ENCODE assay signal across 10 mouse cellular contexts in genomic region chr12:16717653-16718052, GRCm38 (mm10).
DNase-seq lines count a peak whose midpoint lies in the region; ATAC-seq and TF ChIP-seq lines count a peak whose summit lies in the region.
"Had no signal": no experiment of that assay in that cellular context is flagged by ENCODE, and none has a peak within 500 bp of the region (broad histone marks: within the 10 kb centered on the region; RNA-seq: fewer than 3 reads in every experiment).

No protein-coding gene starts in this region.

- no peak for ATAC-seq in hindbrain, embryonic 12.5 days (ENCODE audit: low FRiP score)
- no peak for ATAC-seq in embryonic facial prominence, embryonic 11.5 days (replicated peaks; ENCODE audit: insufficient number of reproducible peaks, low FRiP score, low TSS enrichment, low read depth)
- no peak for ATAC-seq in midbrain, postnatal 0 days (ENCODE audit: low FRiP score)
- no peak for ATAC-seq in erythroblast, adult 5-6 weeks (replicated peaks; ENCODE audit: low FRiP score, poor library complexity, severe bottlenecking)

- H3K27ac ChIP-seq in hindbrain, embryonic 10.5 days = no peak overlapping the region
- no peak overlapping the region for H3K27ac ChIP-seq in hindbrain, embryonic 12.5 days
- H3K27ac ChIP-seq in embryonic facial prominence, embryonic 11.5 days (replicated peaks; ENCODE audit: low read depth, low read length) = no peak overlapping the region
- H3K27ac ChIP-seq in midbrain, postnatal 0 days (ENCODE audit: low read depth, low read length) = no peak overlapping the region
- H3K27ac ChIP-seq: embryonic facial prominence, embryonic 13.5 days; liver, embryonic 13.5 days had no signal

- H3K9ac ChIP-seq in hindbrain, embryonic 12.5 days = no peak overlapping the region
- H3K9ac ChIP-seq in embryonic facial prominence, embryonic 11.5 days (replicated peaks; ENCODE audit: low read length) = no peak overlapping the region
- no peak overlapping the region for H3K9ac ChIP-seq in midbrain, postnatal 0 days (replicated peaks; ENCODE audit: low read length, poor library complexity, severe bottlenecking)
- H3K9ac ChIP-seq: embryonic facial prominence, embryonic 13.5 days; liver, embryonic 13.5 days had no signal

- peaks cover 82% of the 10 kb centered on the region for H3K36me3 ChIP-seq in hindbrain, embryonic 10.5 days
- peaks cover 13% of the 10 kb centered on the region for H3K36me3 ChIP-seq in hindbrain, embryonic 12.5 days
- H3K36me3 ChIP-seq in C2C12 (ENCODE audit: control insufficient read depth, insufficient read depth) = no peaks in the 10 kb centered on the region
- no peaks in the 10 kb centered on the region for H3K36me3 ChIP-seq in embryonic facial prominence, embryonic 11.5 days (replicated peaks; ENCODE audit: control insufficient read depth, insufficient read depth, low read depth, low read length)
- H3K36me3 ChIP-seq in midbrain, postnatal 0 days (ENCODE audit: insufficient read depth, low read length) = no peaks in the 10 kb centered on the region
- H3K36me3 ChIP-seq: embryonic facial prominence, embryonic 13.5 days; liver, embryonic 13.5 days had no signal

- H3K4me2 ChIP-seq in hindbrain, embryonic 12.5 days (replicated peaks) = no peak overlapping the region
- no peak overlapping the region for H3K4me2 ChIP-seq in embryonic facial prominence, embryonic 11.5 days (ENCODE audit: low read depth, low read length)
- no peak overlapping the region for H3K4me2 ChIP-seq in midbrain, postnatal 0 days (ENCODE audit: low read depth, low read length, poor library complexity, severe bottlenecking)
- H3K4me2 ChIP-seq: embryonic facial prominence, embryonic 13.5 days; liver, embryonic 13.5 days had no signal

- no peaks in the 10 kb centered on the region for H3K79me3 ChIP-seq in C2C12 (ENCODE audit: low read depth)

- DNase-seq in hindbrain, embryonic 10.5 days (ENCODE audit: low spot score) = peak; percentile 55
- peak; percentile 55 for DNase-seq in adipocyte (ENCODE audit: low spot score)
- DNase-seq in embryonic facial prominence, embryonic 11.5 days (ENCODE audit: low spot score) = peak; percentile 57
- DNase-seq in kidney, postnatal 25 days = peak; percentile 50 to 56
- peak; percentile 27 for DNase-seq in midbrain, postnatal 0 days (ENCODE audit: low spot score)
- DNase-seq: liver, embryonic 13.5 days had no signal

- 0 out of 2 replicates have a peak, but pooled peaks cover 5% of the 10 kb centered on the region for H3K4me1 ChIP-seq in hindbrain, embryonic 10.5 days (replicated peaks)
- H3K4me1 ChIP-seq in hindbrain, embryonic 12.5 days = no peaks in the 10 kb centered on the region
- no peaks in the 10 kb centered on the region for H3K4me1 ChIP-seq in embryonic facial prominence, embryonic 11.5 days (ENCODE audit: control insufficient read depth, insufficient read depth, low read length)
- no peaks in the 10 kb centered on the region for H3K4me1 ChIP-seq in midbrain, postnatal 0 days (ENCODE audit: insufficient read depth, low read length)
- H3K4me1 ChIP-seq: embryonic facial prominence, embryonic 13.5 days had no signal

- no peaks in the 10 kb centered on the region for H3K9me3 ChIP-seq in hindbrain, embryonic 10.5 days
- H3K9me3 ChIP-seq in hindbrain, embryonic 12.5 days (replicated peaks) = no peaks in the 10 kb centered on the region
- H3K9me3 ChIP-seq in embryonic facial prominence, embryonic 11.5 days (replicated peaks; ENCODE audit: control insufficient read depth, low read length) = no peaks in the 10 kb centered on the region
- no peaks in the 10 kb centered on the region for H3K9me3 ChIP-seq in midbrain, postnatal 0 days (ENCODE audit: low read length)
- H3K9me3 ChIP-seq: embryonic facial prominence, embryonic 13.5 days; liver, embryonic 13.5 days had no signal

- H3K4me3 ChIP-seq in hindbrain, embryonic 10.5 days = no peak overlapping the region
- no peak overlapping the region for H3K4me3 ChIP-seq in hindbrain, embryonic 12.5 days
- no peak overlapping the region for H3K4me3 ChIP-seq in C2C12 (ENCODE audit: insufficient read depth, poor library complexity, severe bottlenecking)
- H3K4me3 ChIP-seq in embryonic facial prominence, embryonic 11.5 days (ENCODE audit: low read depth, low read length) = no peak overlapping the region
- no peak overlapping the region for H3K4me3 ChIP-seq in midbrain, postnatal 0 days (ENCODE audit: low read depth, low read length)
- H3K4me3 ChIP-seq: embryonic facial prominence, embryonic 13.5 days; liver, embryonic 13.5 days had no signal

- WGBS in hindbrain, embryonic 10.5 days = 66% methylated on average over 1 of the region's 1 CpGs
- 58% methylated on average over 1 of the region's 1 CpGs for WGBS in hindbrain, embryonic 12.5 days
- 56% methylated on average over 1 of the region's 1 CpGs for WGBS in embryonic facial prominence, embryonic 11.5 days
- WGBS in midbrain, postnatal 0 days = 58% methylated on average over 1 of the region's 1 CpGs

- H3ac ChIP-seq in C2C12 (ENCODE audit: control insufficient read depth, insufficient read length, low read depth) = no peak overlapping the region

- peak; percentile 83 for TF ChIP-seq CTCF in C2C12 (IDR thresholded peaks at IDR 0.05; ENCODE audit: control insufficient read depth, insufficient read depth, insufficient read length)
- TF ChIP-seq CTCF in midbrain, postnatal 0 days (IDR thresholded peaks at IDR 0.05) = peak; percentile 84

- no peaks in the 10 kb centered on the region for H3K27me3 ChIP-seq in hindbrain, embryonic 10.5 days (ENCODE audit: insufficient read depth, poor library complexity, severe bottlenecking)
- no peaks in the 10 kb centered on the region for H3K27me3 ChIP-seq in hindbrain, embryonic 12.5 days
- peaks cover 68% of the 10 kb centered on the region for H3K27me3 ChIP-seq in C2C12 (ENCODE audit: control insufficient read depth, insufficient read depth, insufficient read length)
- no peaks in the 10 kb centered on the region for H3K27me3 ChIP-seq in embryonic facial prominence, embryonic 11.5 days (ENCODE audit: control insufficient read depth, insufficient read depth, low read length)
- H3K27me3 ChIP-seq in midbrain, postnatal 0 days (ENCODE audit: insufficient read depth, low read length) = no peaks in the 10 kb centered on the region
- H3K27me3 ChIP-seq: embryonic facial prominence, embryonic 13.5 days; liver, embryonic 13.5 days had no signal

- H3K79me2 ChIP-seq in C2C12 (ENCODE audit: control insufficient read depth, insufficient read depth) = no peaks in the 10 kb centered on the region

TF ChIP-seq in C2C12, 6 proteins besides CTCF, POLR2A, EP300 and RAD21:
- TF ChIP-seq MAX (IDR thresholded peaks at IDR 0.05) (no peak), CEBPB (IDR thresholded peaks at IDR 0.05; ENCODE audit: low read depth) (no peak), MYOG (IDR thresholded peaks at IDR 0.05; ENCODE audit: control insufficient read depth, extremely low read depth, insufficient read length) (no peak)
